Mouse (Mus musculus): ENCODE results near the gene Jarid2.
"Not testable (repeated sequence)": the region's sequence is repeated elsewhere in the genome, so short reads cannot be mapped to it uniquely, and the experiment has no call there.

Jarid2 gene

GRCm38 (mm10) chr13:44729424-44729971 is at the start of gene Jarid2:
Gene Jarid2, plus strand, starts transcription at chr13:44729474.
- no peak for ATAC-seq (ENCODE audit: low TSS enrichment)

- ATAC-seq (ENCODE audit: low TSS enrichment), result no peak
Observed at GRCm38 (mm10) chr13:44681051-44681450, 48.2 kb upstream of the Jarid2 start.

DNA sequence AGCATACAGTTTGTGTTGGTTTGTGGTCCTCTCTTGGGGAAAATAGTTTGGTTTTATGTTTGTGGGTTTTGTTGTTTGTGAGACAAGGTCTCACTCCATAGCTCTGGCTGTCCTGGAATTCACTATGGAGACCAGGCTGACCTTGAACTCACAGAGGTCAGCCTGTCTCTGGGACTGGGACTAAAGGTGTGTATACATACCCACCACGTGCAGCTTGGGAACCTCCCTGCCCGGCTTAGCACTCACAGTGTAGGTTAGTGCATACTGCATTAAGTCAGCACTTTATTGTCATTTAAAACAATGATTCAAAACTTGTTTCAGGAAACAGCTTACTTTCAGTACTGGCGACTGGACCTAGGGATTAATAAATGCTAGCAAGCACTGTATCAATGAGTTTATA is 41.1 kb upstream of the Jarid2 start:
- no peak for ATAC-seq (ENCODE audit: low TSS enrichment)

DNA sequence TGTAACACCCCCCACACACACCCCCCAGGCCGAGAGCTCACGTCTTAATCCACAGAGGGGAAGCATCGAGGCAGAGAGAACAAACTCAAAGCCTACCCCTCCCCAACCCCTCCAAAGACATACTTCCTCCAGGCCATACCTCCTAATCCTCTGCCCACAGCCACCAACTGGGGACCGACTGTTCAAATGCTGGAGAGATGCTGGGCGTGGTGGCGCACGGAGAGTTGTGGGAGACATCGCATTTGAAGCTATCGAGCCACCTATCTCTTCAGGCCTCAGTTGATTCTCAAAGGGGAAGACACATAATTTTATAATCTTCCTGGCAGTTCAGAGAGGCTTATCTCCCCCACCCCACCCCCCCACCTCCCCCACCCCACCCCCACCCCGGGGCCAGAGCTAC is 31.6 kb upstream of the Jarid2 start:
- ATAC-seq (ENCODE audit: low TSS enrichment), result no peak

DNA sequence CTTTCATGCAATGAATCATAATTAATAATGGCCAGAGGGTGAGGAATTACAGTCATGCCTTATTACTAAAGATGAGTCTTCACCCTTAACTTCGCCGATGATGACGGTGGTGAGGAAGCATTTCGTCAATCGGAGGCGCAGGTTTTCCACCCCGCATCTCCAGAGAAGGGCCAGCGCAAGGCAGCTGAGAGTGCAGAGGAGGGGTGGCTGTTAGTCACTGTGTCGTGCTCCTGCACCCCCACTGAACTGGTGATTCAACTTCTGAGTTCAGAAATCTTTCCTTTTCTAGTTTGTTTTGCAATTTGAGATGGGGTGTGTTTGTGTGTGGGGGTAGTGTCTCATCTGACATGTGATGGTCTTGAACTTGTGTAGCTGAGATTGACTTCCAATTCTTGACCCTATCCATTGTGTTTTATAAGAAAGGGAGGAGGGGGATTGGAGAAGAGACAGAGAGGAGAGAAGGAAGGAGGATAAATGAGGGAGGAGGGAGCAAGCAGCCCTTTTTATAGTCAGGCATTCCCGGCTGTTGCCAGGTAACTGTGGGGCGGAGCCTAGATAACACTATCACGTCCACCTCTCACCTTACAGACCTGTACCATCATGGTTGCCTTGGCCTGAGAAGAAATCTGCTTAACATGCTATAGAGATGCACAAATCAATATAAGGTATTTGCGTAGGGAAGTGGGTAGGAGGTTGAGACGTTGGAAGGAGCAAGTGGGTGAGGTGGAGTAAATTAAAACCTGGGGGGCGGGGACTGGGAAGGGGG is 25.1 kb upstream of the Jarid2 start:
- ATAC-seq (ENCODE audit: low TSS enrichment), result no peak

DNA sequence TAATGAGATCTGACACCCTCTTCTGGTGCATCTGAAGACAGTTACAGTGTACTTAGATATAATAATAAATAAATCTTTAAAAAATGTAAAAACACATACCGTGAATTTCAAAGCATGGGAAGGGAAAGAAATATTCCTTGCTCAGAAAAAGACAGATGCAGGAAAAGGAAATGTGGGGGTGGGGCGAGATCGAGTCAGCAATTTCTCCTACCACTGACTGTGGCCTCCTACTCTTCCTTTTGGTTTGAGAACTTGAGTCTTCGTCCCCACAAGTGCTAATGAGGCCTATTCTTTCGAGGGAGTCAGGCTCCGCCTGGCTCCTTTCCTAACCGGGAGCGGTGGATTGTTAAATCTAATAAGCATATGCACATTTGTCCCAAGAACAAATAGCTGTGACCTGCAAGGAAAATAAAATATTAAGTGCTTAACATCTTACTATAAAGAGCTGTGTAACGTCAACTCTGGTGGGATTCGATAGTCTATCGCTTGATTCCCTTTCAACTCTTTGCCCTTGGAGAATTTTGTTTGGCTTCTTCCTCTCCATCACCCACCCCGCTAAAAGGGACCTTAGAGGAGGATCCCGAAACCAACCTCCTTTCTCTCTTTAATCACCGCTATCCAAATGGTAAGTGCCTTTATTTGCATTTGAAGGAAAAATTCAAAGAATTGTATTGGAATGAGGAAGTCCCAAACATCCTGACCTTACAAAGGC is 24.1 kb upstream of the Jarid2 start:
- ATAC-seq (ENCODE audit: low TSS enrichment), result no peak

DNA sequence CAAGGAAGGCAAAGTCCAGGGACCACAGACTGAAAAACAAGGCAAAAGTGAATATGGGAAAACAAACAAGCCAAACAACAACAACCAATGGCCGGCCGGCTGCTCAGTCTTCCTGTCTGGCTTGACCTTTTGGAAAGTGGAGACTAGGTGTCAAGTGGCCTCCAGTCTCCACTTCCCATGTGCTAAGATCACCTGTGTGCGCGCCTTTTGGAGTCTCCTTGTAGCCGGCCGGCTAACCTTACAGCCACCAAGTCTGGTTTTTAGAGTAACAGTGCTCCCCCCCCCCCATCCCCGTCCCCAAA is 23.6 kb upstream of the Jarid2 start:
- no peak for ATAC-seq (ENCODE audit: low TSS enrichment)

- no peak for ATAC-seq (ENCODE audit: low TSS enrichment)
Observed at GRCm38 (mm10) chr13:44706206-44706915, 22.9 kb upstream of the Jarid2 start.

DNA sequence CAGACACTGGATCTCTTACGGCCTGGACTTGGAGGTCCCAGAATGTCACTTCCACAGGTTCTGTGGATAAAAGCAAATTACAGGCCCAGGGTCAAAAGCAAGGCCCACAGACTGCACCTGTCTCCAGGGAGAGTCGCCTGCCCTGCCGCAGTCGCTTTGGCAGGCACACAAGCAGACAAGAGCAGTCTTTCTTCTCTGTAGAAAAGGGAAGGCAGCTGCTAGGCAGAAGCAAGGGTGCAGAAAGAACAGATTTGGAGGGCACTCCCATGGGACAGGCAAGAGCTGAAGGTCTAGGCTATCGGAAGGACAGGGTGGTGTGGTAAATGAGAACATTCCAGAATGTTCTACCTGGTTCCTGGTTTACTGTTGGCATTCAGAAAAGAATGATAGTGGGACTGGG is 22.1 kb upstream of the Jarid2 start:
- no peak for ATAC-seq (ENCODE audit: low TSS enrichment)

DNA sequence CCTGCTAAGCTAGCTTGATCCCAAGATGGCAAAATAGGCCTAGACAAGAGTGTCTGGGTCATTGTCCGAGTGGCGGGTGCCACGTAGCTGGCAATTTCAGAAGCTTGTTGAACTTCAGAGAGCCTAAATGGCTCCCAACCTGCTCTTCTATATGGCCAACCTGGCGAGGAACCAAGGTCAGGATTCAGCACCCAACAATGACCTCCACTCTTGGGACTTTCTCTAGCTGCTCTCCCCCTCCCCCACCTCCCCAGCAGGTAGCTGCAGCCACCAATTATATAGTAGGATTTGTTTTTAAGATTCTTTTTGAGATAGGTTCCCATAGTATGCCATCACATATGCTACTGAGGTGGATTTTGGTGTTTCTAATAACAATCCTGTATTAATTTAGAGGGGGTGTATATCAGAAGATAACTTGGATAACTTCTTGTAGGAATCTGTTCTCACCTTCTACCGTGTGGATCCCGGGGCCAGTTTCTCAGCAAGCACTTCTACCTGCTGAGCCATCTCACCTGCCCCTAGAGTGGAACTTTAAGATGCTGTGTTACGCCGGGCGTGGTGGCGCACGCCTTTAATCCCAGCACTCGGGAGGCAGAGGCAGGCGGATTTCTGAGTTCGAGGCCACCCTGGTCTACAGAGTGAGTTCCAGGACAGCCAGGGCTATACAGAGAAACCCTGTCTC is 20.8 kb upstream of the Jarid2 start:
- no peak for ATAC-seq (ENCODE audit: low TSS enrichment)

GRCm38 (mm10) chr13:44709747-44710480 is 19.4 kb upstream of the Jarid2 start:
- ATAC-seq (ENCODE audit: low TSS enrichment), result no peak

DNA sequence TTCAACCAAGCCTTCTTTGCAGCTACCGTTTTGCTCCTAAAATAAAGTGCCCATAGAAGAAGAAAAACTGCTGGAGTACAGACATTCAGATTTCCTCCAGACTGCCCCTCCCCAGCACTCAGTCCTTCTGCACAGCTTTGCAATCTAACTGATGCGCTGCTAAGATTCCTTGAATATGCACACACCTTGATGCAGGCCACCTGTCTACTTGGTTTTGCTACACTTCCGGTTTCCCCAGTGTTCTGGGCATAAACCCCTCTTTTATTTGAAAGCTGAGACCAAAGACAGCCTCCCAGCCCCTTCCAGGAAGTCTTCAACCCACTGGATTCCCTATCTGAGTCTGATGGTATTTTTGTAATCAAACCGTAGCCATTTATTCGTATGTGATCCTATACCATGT is 18.2 kb upstream of the Jarid2 start:
- ATAC-seq (ENCODE audit: low TSS enrichment), result no peak

DNA sequence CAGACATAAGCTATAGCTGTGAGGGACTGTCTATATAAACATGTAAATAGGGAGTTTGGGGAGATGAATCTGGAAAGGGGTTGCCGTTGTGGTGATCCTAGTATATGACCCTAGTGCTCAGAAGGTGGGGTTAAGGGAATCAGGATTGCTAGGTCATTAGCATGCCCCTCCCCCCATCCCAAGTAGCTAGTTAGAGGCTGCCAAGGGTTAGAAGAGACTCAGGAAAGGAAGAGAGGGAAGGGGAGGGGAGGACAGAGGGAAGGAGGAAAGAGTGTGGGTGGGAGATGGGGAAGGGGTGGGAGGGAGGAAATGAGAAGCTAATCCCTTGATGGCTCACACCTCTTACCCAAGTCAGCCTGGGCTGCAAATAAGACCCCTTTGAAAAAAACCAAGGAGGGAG is 17.4 kb upstream of the Jarid2 start:
- no peak for ATAC-seq (ENCODE audit: low TSS enrichment)

GRCm38 (mm10) chr13:44715187-44715885 is 13.9 kb upstream of the Jarid2 start:
- no peak for ATAC-seq (ENCODE audit: low TSS enrichment)

GRCm38 (mm10) chr13:44717838-44718237 is 11.4 kb upstream of the Jarid2 start:
- no peak for ATAC-seq (ENCODE audit: low TSS enrichment)

- ATAC-seq (ENCODE audit: low TSS enrichment), result not testable (repeated sequence)
Observed at GRCm38 (mm10) chr13:44718465-44718864, 10.8 kb upstream of the Jarid2 start.

GRCm38 (mm10) chr13:44720094-44720493 is 9.2 kb upstream of the Jarid2 start:
- no peak for ATAC-seq (ENCODE audit: low TSS enrichment)

- ATAC-seq (ENCODE audit: low TSS enrichment), result no peak
Observed at GRCm38 (mm10) chr13:44721891-44722547, 7.3 kb upstream of the Jarid2 start.

DNA sequence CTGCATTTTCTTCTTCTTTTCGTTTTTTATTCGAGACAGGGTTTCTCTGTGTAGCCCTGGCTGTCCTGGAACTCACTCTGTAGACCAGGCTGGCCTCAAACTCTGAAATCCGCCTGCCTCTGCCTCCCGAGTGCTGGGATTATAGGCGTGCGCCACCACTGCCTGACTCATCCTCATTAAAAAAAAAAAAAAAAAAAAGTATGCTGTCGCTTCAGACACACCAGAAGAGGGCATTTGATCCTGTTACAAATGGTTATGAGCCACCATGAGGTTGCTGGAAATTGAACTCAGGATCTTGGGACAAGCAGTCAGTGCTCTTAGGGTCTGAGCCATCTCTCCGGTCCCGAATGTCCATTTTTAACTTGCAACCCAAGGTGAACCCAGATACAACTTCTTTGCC is 5.8 kb upstream of the Jarid2 start:
- ATAC-seq (ENCODE audit: low TSS enrichment), result not testable (repeated sequence)
